Mouse (Mus musculus): Measurements from ENCODE around the gene Itga9. TPM values are rescaled to one million over a fixed set of nuclear protein-coding genes. Genes with fewer than 3 reads are reported as not detected.

Gene Itga9
- total RNA-seq, 2 experiments from 2014 or later: 97.8 to 111 TPM

- no peak for DNase-seq (ENCODE audit: low spot score in 2 of 2)
Measured at GRCm38 (mm10) chr9:118684343-118684742, 77.9 kb downstream of the Itga9 start.

GRCm38 (mm10) chr9:118686166-118686961, 79.9 kb downstream of the Itga9 start:
- DNase-seq (ENCODE audit: low spot score in 2 of 2): no peak

GRCm38 (mm10) chr9:118688248-118688647, 81.8 kb downstream of the Itga9 start:
- no peak for DNase-seq (ENCODE audit: low spot score in 2 of 2)

GRCm38 (mm10) chr9:118688921-118689451, 82.5 kb downstream of the Itga9 start:
- DNase-seq (ENCODE audit: low spot score in 2 of 2): no peak

- DNase-seq (ENCODE audit: low spot score in 2 of 2): no peak
Measured at GRCm38 (mm10) chr9:118693256-118693655, 86.8 kb downstream of the Itga9 start.

- DNase-seq (ENCODE audit: low spot score in 2 of 2): no peak
Measured at GRCm38 (mm10) chr9:118694420-118694825, 87.9 kb downstream of the Itga9 start.

GRCm38 (mm10) chr9:118698191-118698590, 91.7 kb downstream of the Itga9 start:
- DNase-seq (ENCODE audit: low spot score in 2 of 2): no peak

GRCm38 (mm10) chr9:118699716-118700115, 93.2 kb downstream of the Itga9 start:
- DNase-seq (ENCODE audit: low spot score in 2 of 2): no peak

GRCm38 (mm10) chr9:118700889-118701288, 94.4 kb downstream of the Itga9 start:
- DNase-seq (ENCODE audit: low spot score in 2 of 2): no peak

- no peak for DNase-seq (ENCODE audit: low spot score in 2 of 2)
Measured at GRCm38 (mm10) chr9:118701791-118702190, 95.3 kb downstream of the Itga9 start.

GRCm38 (mm10) chr9:118703146-118703545, 96.7 kb downstream of the Itga9 start:
- DNase-seq (ENCODE audit: low spot score in 2 of 2): no peak

GRCm38 (mm10) chr9:118705381-118706074, 99.0 kb downstream of the Itga9 start:
- no peak for DNase-seq (ENCODE audit: low spot score in 2 of 2)

GRCm38 (mm10) chr9:118706176-118706975, 99.9 kb downstream of the Itga9 start:
- DNase-seq (ENCODE audit: low spot score in 2 of 2): no peak

GRCm38 (mm10) chr9:118710625-118711024, 104.1 kb downstream of the Itga9 start:
- no peak for DNase-seq (ENCODE audit: low spot score in 2 of 2)

GRCm38 (mm10) chr9:118711749-118712148, 105.3 kb downstream of the Itga9 start:
- DNase-seq (ENCODE audit: low spot score in 2 of 2): no peak

- DNase-seq (ENCODE audit: low spot score in 2 of 2): no peak
Measured at GRCm38 (mm10) chr9:118713515-118713914, 107.0 kb downstream of the Itga9 start.

- DNase-seq (ENCODE audit: low spot score in 2 of 2): no peak
Measured at GRCm38 (mm10) chr9:118714536-118714935, 108.0 kb downstream of the Itga9 start.

- DNase-seq (ENCODE audit: low spot score in 2 of 2): no peak
Measured at GRCm38 (mm10) chr9:118715971-118716628, 109.6 kb downstream of the Itga9 start.

GRCm38 (mm10) chr9:118717436-118717835, 110.9 kb downstream of the Itga9 start:
- no peak for DNase-seq (ENCODE audit: low spot score in 2 of 2)

GRCm38 (mm10) chr9:118718511-118718910, 112.0 kb downstream of the Itga9 start:
- DNase-seq (ENCODE audit: low spot score in 2 of 2): no peak

GRCm38 (mm10) chr9:118721056-118721455, 114.6 kb downstream of the Itga9 start:
- DNase-seq (ENCODE audit: low spot score in 2 of 2): no peak
